Mouse (Mus musculus): ENCODE measurements around the gene Wfikkn2. TPM values are rescaled to one million over a fixed set of nuclear protein-coding genes. Genes with fewer than 3 reads are reported as not detected.

The Wfikkn2 gene
- total RNA-seq, 2 experiments from 2014 or later = 0.21 to 0.52 TPM

DNA sequence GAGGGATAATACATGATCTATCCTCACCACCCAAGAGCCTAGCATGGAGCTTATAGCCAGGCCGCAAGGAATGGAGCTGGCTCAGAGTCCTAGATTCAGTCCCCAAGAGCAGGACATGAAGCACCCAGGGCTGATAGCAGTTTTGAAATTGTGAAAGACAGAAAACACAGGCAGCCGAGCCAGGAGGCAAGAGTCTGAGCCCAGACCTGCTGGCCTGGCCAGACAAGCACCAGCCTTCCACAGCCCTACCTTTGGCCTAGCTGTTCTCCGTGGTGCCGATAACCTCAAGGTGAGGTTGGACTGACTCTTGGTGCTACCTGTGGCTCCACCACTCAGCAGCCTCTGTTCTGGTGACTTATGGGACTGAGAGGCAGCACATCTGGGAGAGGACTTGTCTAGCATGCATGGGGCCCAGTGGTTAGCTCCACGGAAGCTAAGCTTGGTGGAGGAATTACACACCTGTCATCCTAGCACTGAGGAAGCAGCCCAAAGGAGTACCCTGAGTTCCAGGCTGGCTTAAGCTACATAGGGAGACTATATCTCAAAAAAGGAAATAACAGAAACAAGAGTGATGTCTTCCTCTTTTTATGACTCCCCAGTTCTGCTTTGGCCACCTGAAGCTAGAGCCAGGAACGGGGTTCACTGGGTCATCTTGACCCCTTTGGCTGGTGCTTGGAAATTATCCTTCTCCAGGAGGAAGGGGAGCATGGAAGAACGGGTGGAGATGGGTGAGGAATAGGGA lies 47.2 kb downstream of the Wfikkn2 start:
- peak; percentile 68 for ATAC-seq (replicated peaks; ENCODE audit: poor library complexity)

DNA sequence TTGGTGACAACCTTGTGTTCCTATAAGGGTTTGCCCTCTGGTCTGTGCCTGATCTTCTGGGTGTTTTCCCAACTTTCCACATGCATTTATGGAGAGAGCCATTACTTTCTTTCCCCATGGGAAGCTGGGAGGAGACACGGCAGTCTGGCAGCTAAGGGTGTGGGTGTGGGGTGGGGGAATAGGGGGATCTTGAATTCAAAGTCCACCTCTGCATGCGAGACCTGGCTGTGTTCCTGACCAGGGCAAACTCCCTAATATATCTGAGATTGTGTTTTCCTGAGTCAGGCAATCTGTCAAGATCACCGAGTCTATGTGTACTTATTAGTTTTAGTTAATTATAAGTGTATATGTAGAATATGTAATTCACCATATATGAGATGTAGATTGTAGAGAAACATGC lies 49.5 kb downstream of the Wfikkn2 start:
- no peak for ATAC-seq (replicated peaks; ENCODE audit: poor library complexity)

DNA sequence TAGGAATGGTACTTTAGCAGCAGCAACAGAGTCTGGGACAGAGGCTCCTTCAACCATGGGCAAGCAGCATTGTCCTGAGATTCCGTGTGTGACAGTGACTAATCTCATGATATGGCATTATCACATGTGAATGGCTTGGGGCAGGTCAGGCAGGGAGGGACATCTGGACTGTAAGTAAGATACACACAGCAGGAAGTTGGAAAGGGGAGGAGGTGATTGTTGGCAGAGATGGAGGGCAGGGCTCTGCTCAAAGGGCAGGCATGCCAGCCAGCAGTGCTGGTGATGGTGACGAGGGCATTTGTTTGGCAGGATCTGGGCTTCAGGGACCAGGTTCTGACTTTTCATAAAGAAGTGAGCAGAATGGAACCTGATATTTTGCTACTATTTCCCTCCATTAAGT lies 52.7 kb downstream of the Wfikkn2 start:
- no peak for ATAC-seq (replicated peaks; ENCODE audit: poor library complexity)

DNA sequence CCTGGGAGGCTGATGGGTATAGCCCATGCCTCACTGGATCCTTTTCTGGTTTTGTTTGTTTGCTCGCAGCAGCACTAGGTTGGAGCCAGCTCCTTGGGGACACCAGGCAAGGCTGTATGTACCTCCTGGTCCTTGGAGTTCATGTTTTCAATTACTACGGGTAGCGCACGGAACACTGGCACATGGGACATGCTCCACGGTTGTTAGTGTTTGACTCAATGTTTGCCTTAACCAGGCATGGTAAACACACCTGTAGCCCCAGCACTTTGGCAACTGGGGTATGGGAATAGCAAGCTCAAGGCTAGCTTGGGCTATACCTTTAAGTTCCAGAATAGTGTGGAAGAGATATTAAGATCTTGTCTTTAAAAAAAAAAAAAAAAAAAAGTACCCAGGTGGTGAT lies 55.1 kb downstream of the Wfikkn2 start:
- no peak for ATAC-seq (replicated peaks; ENCODE audit: poor library complexity)

DNA sequence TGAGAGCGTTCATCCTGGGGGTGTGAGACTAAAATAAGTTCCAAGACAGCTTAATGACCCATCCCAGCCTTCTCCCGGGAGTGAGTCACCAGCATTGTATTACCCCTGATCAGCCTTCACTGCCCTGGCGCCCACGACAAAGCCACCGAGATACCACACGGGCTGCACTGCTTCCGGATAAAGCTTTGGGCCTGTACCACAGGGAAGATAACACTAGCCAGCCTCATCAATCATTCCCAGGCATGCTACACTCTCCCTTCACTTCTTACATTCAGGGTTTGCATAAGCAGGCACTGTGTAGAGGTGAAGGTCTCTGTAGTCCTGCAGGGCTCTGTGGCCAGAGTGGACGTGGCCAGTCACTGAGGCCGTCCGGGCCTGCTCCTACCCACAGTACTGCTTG lies 56.2 kb downstream of the Wfikkn2 start:
- ATAC-seq (replicated peaks; ENCODE audit: poor library complexity) = peak; percentile 65

Other genes starting within 250 kb of the Wfikkn2 start
- gene Spag9, start 249.9 kb downstream of the Wfikkn2 start, total RNA-seq (2015) = 33.6 and 34.0 TPM in 2 replicates
- 51.5 and 64.3 TPM in 2 replicates for gene Spag9, start 249.9 kb downstream of the Wfikkn2 start, total RNA-seq (2017)
- gene Tob1, start 34.6 kb downstream of the Wfikkn2 start, total RNA-seq (2015) = 8.3 and 9.4 TPM in 2 replicates
- gene Tob1, start 34.6 kb downstream of the Wfikkn2 start, total RNA-seq (2017) = 3.5 and 5.2 TPM in 2 replicates
- not detected in 2 replicates for gene Gm21885, start 35.9 kb upstream of the Wfikkn2 start, total RNA-seq (2015)
- gene Gm21885, start 35.9 kb upstream of the Wfikkn2 start, total RNA-seq (2017) = not detected in 2 replicates
- 160 and 188 TPM in 2 replicates for gene Luc7l3, start 76.0 kb upstream of the Wfikkn2 start, total RNA-seq (2015)
- gene Luc7l3, start 76.0 kb upstream of the Wfikkn2 start, total RNA-seq (2017) = 289 and 470 TPM in 2 replicates
- 18.8 and 21.7 TPM in 2 replicates for gene Ankrd40, start 82.0 kb upstream of the Wfikkn2 start, total RNA-seq (2015)
- 59.6 and 77.8 TPM in 2 replicates for gene Ankrd40, start 82.0 kb upstream of the Wfikkn2 start, total RNA-seq (2017)
- 0.07 and 0.56 TPM in 2 replicates for gene Abcc3, start 147.0 kb upstream of the Wfikkn2 start, total RNA-seq (2015)
- gene Abcc3, start 147.0 kb upstream of the Wfikkn2 start, total RNA-seq (2017) = 0.17 TPM in 1 of 2 replicates, not detected in the other
- gene Cacna1g, start 228.2 kb upstream of the Wfikkn2 start, total RNA-seq (2015) = not detected in 2 replicates
- not detected in 2 replicates for gene Cacna1g, start 228.2 kb upstream of the Wfikkn2 start, total RNA-seq (2017)
- gene Spata20, start 240.2 kb upstream of the Wfikkn2 start, total RNA-seq (2015) = not detected in 2 replicates
- gene Spata20, start 240.2 kb upstream of the Wfikkn2 start, total RNA-seq (2017) = not detected in 2 replicates

Measured in megakaryocyte progenitor cell, adult 5-6 weeks (primary cell).